Mouse (Mus musculus): ENCODE results near the gene Tm9sf1. TPM values are rescaled to one million over a fixed set of nuclear protein-coding genes. Genes with fewer than 3 reads are reported as not detected.

Gene Tm9sf1
- total and polyA plus RNA-seq, 2 experiments from 2014 or later = 62.8 to 67.4 TPM

- no peak for DNase-seq (ENCODE audit: low spot score)
- H3K4me1 ChIP-seq (ENCODE audit: control insufficient read depth, insufficient read depth) = no peaks in the 10 kb centered on the region
Observed at GRCm38 (mm10) chr14:55629312-55629711, 14.3 kb downstream of the Tm9sf1 start.

DNA sequence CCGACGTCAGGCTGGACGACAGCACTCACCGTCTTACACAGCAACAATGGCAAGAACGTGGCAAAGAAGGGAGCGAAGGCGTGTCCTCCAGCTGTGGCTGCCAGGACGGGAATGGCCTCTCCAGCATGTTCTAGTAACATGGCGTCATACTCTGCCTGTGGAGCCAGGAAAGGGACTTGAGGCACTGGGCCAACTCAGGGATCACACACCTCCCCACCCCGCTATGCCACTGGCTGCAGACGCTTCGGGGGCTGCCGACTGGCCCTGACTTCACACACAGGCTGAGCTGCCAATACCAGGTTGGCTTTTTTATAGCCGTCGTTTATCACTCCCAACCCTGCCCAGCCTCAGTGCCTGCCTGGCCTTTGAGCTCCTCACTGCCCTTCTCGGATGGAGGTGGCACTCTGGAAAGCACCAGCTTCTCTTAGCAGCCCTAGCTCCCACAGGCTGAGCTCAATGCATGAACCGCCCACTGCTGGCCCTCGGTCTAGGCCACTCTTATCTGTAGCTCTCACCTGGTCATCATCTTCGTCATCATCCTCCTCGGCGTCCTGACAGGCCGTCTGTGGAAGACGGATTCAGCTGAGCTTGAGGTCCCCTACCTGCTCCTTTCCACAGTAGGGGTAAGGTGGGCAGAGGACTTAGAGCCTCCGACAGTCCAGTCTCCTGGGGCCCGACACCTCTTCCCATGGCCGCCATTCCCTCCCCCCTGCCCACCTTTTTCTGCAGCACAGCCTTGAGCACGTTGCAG is 15.4 kb downstream of the Tm9sf1 start:
- H3K4me3 ChIP-seq (ENCODE audit: low read depth, low read length) = no peak overlapping the region
- TF ChIP-seq EP300 (IDR thresholded peaks at IDR 0.05; ENCODE audit: low read depth) (no peak), CTCF (IDR thresholded peaks at IDR 0.05; ENCODE audit: low read depth) (no peak)
- H3K9ac ChIP-seq (replicated peaks; ENCODE audit: low read depth, low read length) = no peak overlapping the region
- 79% methylated on average over 27 of the region's 27 CpGs for WGBS
- no peaks in the 10 kb centered on the region for H3K27me3 ChIP-seq (ENCODE audit: control insufficient read depth, insufficient read depth, low read length)
- H3K9me3 ChIP-seq (replicated peaks; ENCODE audit: control insufficient read depth, low read length) = no peaks in the 10 kb centered on the region
- no peak overlapping the region for H3K27ac ChIP-seq (ENCODE audit: low read depth)
- H3K36me3 ChIP-seq (replicated peaks; ENCODE audit: control insufficient read depth, insufficient read depth, low read length) = peaks cover 85% of the 10 kb centered on the region
- no peak for DNase-seq (ENCODE audit: low spot score)
- H3K4me1 ChIP-seq (ENCODE audit: control insufficient read depth, insufficient read depth) = no peaks in the 10 kb centered on the region
- no peak overlapping the region for H3K4me2 ChIP-seq (ENCODE audit: low read depth, low read length)
- ATAC-seq (ENCODE audit: insufficient read depth, low read depth) = 0 out of 2 replicates have a peak, but pooled peaks have one; percentile 26

More at GRCm38 (mm10) chr14:55629312-55629711, 14.3 kb downstream of the Tm9sf1 start:
- peak; percentile 68 for TF ChIP-seq CTCF (IDR thresholded peaks at IDR 0.05; ENCODE audit: low read depth)
- TF ChIP-seq EP300 (IDR thresholded peaks at IDR 0.05; ENCODE audit: low read depth) = no peak
- no peak for ATAC-seq (ENCODE audit: insufficient read depth, low read depth)
- H3K36me3 ChIP-seq (replicated peaks; ENCODE audit: control insufficient read depth, insufficient read depth, low read length) = peaks cover 95% of the 10 kb centered on the region
- no peak overlapping the region for H3K4me3 ChIP-seq (ENCODE audit: low read depth, low read length)
- WGBS = 46% methylated on average over 5 of the region's 5 CpGs
- no peak overlapping the region for H3K27ac ChIP-seq (ENCODE audit: low read depth)
- H3K9me3 ChIP-seq (replicated peaks; ENCODE audit: control insufficient read depth, low read length) = no peaks in the 10 kb centered on the region
- no peaks in the 10 kb centered on the region for H3K27me3 ChIP-seq (ENCODE audit: control insufficient read depth, insufficient read depth, low read length)
- no peak overlapping the region for H3K9ac ChIP-seq (replicated peaks; ENCODE audit: low read depth, low read length)
- no peak overlapping the region for H3K4me2 ChIP-seq (ENCODE audit: low read depth, low read length)

DNA sequence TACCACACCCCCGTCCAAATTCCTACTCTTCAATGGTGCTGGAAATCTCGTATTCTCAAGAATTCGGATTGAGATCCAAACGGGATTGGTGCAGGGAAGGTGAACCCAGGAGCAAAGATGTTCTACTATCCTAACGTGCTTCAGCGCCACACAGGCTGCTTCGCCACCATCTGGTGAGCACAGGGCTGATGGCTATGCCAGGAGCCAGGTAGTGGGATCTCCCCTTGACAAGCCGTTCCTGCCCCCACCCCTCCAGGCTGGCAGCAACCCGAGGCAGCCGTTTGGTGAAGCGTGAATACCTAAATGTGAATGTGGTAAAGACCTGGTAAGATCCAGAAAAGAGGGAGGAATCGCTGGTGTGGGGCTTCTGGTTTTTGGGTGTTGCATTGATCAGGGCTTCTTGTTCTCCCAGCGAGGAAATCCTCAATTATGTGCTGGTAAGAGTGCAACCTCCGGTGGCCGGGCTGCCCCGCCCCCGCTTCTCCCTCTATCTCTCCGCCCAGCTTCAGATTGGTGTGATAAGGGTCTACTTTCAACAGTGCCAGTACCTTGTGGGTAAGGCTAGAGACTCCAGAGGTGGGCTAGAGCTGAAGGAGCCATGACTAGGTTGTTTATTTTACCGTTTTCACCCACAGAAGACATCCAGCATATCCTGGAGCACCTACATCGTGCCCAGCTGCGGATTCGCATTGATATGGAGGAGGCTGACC is 25.0 kb downstream of the Tm9sf1 start:
- H3K4me1 ChIP-seq (ENCODE audit: control insufficient read depth, insufficient read depth) = no peaks in the 10 kb centered on the region; the same call in 1 of the 2 replicates
- no peak overlapping the region for H3K9ac ChIP-seq (replicated peaks; ENCODE audit: low read depth, low read length)
- no peaks in the 10 kb centered on the region for H3K36me3 ChIP-seq (replicated peaks; ENCODE audit: control insufficient read depth, insufficient read depth, low read length)
- no peaks in the 10 kb centered on the region for H3K27me3 ChIP-seq (ENCODE audit: control insufficient read depth, insufficient read depth, low read length)
- H3K4me3 ChIP-seq (ENCODE audit: low read depth, low read length) = no peak overlapping the region
- TF ChIP-seq CTCF (IDR thresholded peaks at IDR 0.05; ENCODE audit: low read depth) = no peak
- no peak for TF ChIP-seq EP300 (IDR thresholded peaks at IDR 0.05; ENCODE audit: low read depth)
- DNase-seq (ENCODE audit: low spot score) (no peak), ATAC-seq (ENCODE audit: insufficient read depth, low read depth) (no peak)
- no peaks in the 10 kb centered on the region for H3K9me3 ChIP-seq (replicated peaks; ENCODE audit: control insufficient read depth, low read length)
- peak overlapping the region; percentile 48 for H3K4me2 ChIP-seq (ENCODE audit: low read depth, low read length)
- H3K27ac ChIP-seq (ENCODE audit: low read depth) = no peak overlapping the region
- WGBS = 38% methylated on average over 22 of the region's 22 CpGs

DNA sequence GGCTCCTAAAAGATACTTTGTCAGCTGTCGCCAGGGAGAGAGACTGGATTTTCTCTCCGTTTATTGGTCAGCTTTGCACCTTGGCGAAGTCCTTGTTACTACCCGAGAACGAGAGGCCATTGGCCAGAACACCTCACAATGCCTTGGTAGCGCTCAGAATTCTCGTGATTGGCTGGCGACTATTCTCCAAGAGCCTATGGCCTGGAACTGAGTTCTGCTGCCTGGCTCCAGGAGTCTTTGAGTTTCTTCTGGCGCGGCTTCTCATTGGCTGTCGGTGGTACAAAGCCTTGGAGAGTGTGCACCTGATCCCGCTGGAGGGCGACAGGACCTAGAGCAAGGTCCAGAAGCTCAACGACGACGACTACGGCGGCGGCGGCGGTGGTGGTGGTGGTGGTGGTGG is 25.8 kb downstream of the Tm9sf1 start, which contains the start of gene Rec8:
Rec8 (plus strand) TSS at position 216 of the 400 bp plus-strand sequence.
- no peaks in the 10 kb centered on the region for H3K27me3 ChIP-seq (ENCODE audit: control insufficient read depth, insufficient read depth, low read length)
- ATAC-seq (ENCODE audit: insufficient read depth, low read depth) (peak; percentile 88), DNase-seq (ENCODE audit: low spot score) (peak; percentile 76)
- H3K9ac ChIP-seq (replicated peaks; ENCODE audit: low read depth, low read length) = no peak within 1 kb of the TSS
- no peak within 1 kb of the TSS for H3K27ac ChIP-seq (ENCODE audit: low read depth)
- H3K4me3 ChIP-seq (ENCODE audit: low read depth, low read length) = peak within 1 kb of the TSS; percentile 14; the same call in 1 of the 2 replicates
- WGBS = 13% methylated on average over 21 of the region's 21 CpGs
- H3K4me2 ChIP-seq (ENCODE audit: low read depth, low read length) = peak within 1 kb of the TSS; percentile 48
- no peaks in the 10 kb centered on the region for H3K36me3 ChIP-seq (replicated peaks; ENCODE audit: control insufficient read depth, insufficient read depth, low read length)
- no peaks in the 10 kb centered on the region; the same call in 1 of the 2 replicates for H3K4me1 ChIP-seq (ENCODE audit: control insufficient read depth, insufficient read depth)
- TF ChIP-seq CTCF (IDR thresholded peaks at IDR 0.05; ENCODE audit: low read depth) (peak; percentile 43), EP300 (IDR thresholded peaks at IDR 0.05; ENCODE audit: low read depth) (no peak)
- H3K9me3 ChIP-seq (replicated peaks; ENCODE audit: control insufficient read depth, low read length) = no peaks in the 10 kb centered on the region

- no peak for DNase-seq (ENCODE audit: low spot score)
- Histone ChIP-seq H3K27me3 (ENCODE audit: control insufficient read depth, insufficient read depth, low read length) (no peaks in the 10 kb centered on the region), H3K9me3 (replicated peaks; ENCODE audit: control insufficient read depth, low read length) (no peaks in the 10 kb centered on the region), H3K27ac (ENCODE audit: low read depth) (no peak overlapping the region), H3K9ac (replicated peaks; ENCODE audit: low read depth, low read length) (no peak overlapping the region), H3K4me3 (ENCODE audit: low read depth, low read length) (no peak overlapping the region), H3K4me1 (ENCODE audit: control insufficient read depth, insufficient read depth) (no peaks in the 10 kb centered on the region; the same call in 1 of the 2 replicates), H3K4me2 (ENCODE audit: low read depth, low read length) (no peak overlapping the region), H3K36me3 (replicated peaks; ENCODE audit: control insufficient read depth, insufficient read depth, low read length) (no peaks in the 10 kb centered on the region)
- TF ChIP-seq CTCF (IDR thresholded peaks at IDR 0.05; ENCODE audit: low read depth) = no peak
- no peak for TF ChIP-seq EP300 (IDR thresholded peaks at IDR 0.05; ENCODE audit: low read depth)
- 76% methylated on average over 2 of the region's 2 CpGs for WGBS
- no peak for ATAC-seq (ENCODE audit: insufficient read depth, low read depth)
Observed at GRCm38 (mm10) chr14:55616844-55617243, 26.8 kb downstream of the Tm9sf1 start.

Data from heart, postnatal 0 days (tissue).